Mouse (Mus musculus): ENCODE measurements at regions not wholly inside any gene's neighbourhood (a gene's known extent, or its start where the extent isn't known, plus 50 kb on each side); places are given as distances from the start of the nearest gene placed in this dataset.

- Histone ChIP-seq H3K4me3 (replicated peaks in 1 of 3; ENCODE audit: low read depth in 2 of 3, low read length in 2 of 3, poor library complexity in 1 of 3) (no peak overlapping the region), H3K4me2 (ENCODE audit: insufficient read depth, low read depth, poor library complexity, severe bottlenecking) (no peak overlapping the region), H3K27ac (ENCODE audit: insufficient read depth, low read depth) (no peak overlapping the region), H3K9ac (ENCODE audit: insufficient read depth, low read depth) (no peak overlapping the region), H3K9me3 (replicated peaks; ENCODE audit: low read length) (no peaks in the 10 kb centered on the region), H3K4me1 (ENCODE audit: control insufficient read depth in 1 of 2, insufficient read depth in 2 of 2) (peaks cover 0 to 11% of the 10 kb centered on the region in 2 experiments; a peak in 2 of 4 replicates), H3K79me2 (replicated peaks; ENCODE audit: control insufficient read depth, extremely low read depth, insufficient read depth, poor library complexity, severe bottlenecking) (no peaks in the 10 kb centered on the region), H3K36me3 (replicated peaks in 1 of 2; ENCODE audit: control insufficient read depth in 1 of 2, insufficient read depth in 1 of 2, low read length in 1 of 2) (no peaks in the 10 kb centered on the region), H3K27me3 (replicated peaks) (no peaks in the 10 kb centered on the region)
- TF ChIP-seq JUND (conservative IDR thresholded peaks at IDR 0.05; ENCODE audit: low read depth, low read length) = no peak
- no peak for TF ChIP-seq TBP (conservative IDR thresholded peaks at IDR 0.05; ENCODE audit: low read depth, low read length)
- TF ChIP-seq MAZ (IDR thresholded peaks at IDR 0.05; ENCODE audit: low read depth, low read length) = no peak
- TF ChIP-seq USF2 (conservative IDR thresholded peaks at IDR 0.05; ENCODE audit: low read depth, low read length) = no peak
- no peak for TF ChIP-seq IRF4 (IDR thresholded peaks at IDR 0.05; ENCODE audit: low read depth, low read length)
- no peak for TF ChIP-seq CHD1 (IDR thresholded peaks at IDR 0.05; ENCODE audit: low read depth, low read length)
- no peak for TF ChIP-seq SIN3A (IDR thresholded peaks at IDR 0.05; ENCODE audit: low read length)
- TF ChIP-seq RCOR1 (conservative IDR thresholded peaks at IDR 0.05; ENCODE audit: low read depth, low read length) = no peak
- TF ChIP-seq ZC3H11A (IDR thresholded peaks at IDR 0.05; ENCODE audit: low read depth, low read length) = no peak
- TF ChIP-seq SMC3 (IDR thresholded peaks at IDR 0.05; ENCODE audit: low read depth, low read length) = no peak
- no peak for TF ChIP-seq NELFE (IDR thresholded peaks at IDR 0.05; ENCODE audit: low read depth, low read length)
- TF ChIP-seq NRF1 (IDR thresholded peaks at IDR 0.05; ENCODE audit: low read depth, low read length) = no peak
- in situ Hi-C loops (cut with MboI; ENCODE audit: low pct_ligation_motif_present, low pct_unique_long_range_greater_than_20kb, low sequenced_read_pairs) (no loop called here), dilution Hi-C loops (cut with MboI; ENCODE audit: extremely low pct_ligation_motif_present, extremely low pct_unique_long_range_greater_than_20kb, low sequenced_read_pairs) (no loop called here)
- DNase-seq (ENCODE audit: extremely low read depth) = no peak
Observed at GRCm38 (mm10) chr13:28544003-28544818, 286.9 kb downstream of the Gm11361 start.

- dilution Hi-C loops (cut with MboI; ENCODE audit: extremely low pct_ligation_motif_present, extremely low pct_unique_long_range_greater_than_20kb, low sequenced_read_pairs) = no loop called here
- H3K27me3 ChIP-seq (replicated peaks) = no peaks in the 10 kb centered on the region
- TF ChIP-seq CHD1 (IDR thresholded peaks at IDR 0.05; ENCODE audit: low read depth, low read length) (no peak), NELFE (IDR thresholded peaks at IDR 0.05; ENCODE audit: low read depth, low read length) (no peak), MAFK (IDR thresholded peaks at IDR 0.05; ENCODE audit: insufficient replicate concordance, low read length) (no peak), HCFC1 (IDR thresholded peaks at IDR 0.05; ENCODE audit: low read depth, low read length) (no peak), MYC (IDR thresholded peaks at IDR 0.05; ENCODE audit: low read depth, low read length) (no peak), IRF4 (IDR thresholded peaks at IDR 0.05; ENCODE audit: low read depth, low read length) (no peak), NRF1 (IDR thresholded peaks at IDR 0.05; ENCODE audit: low read depth, low read length) (no peak), USF1 (IDR thresholded peaks at IDR 0.05; ENCODE audit: low read depth, low read length) (no peak), USF2 (conservative IDR thresholded peaks at IDR 0.05; ENCODE audit: low read depth, low read length) (no peak), ELF1 (IDR thresholded peaks at IDR 0.05; ENCODE audit: low read depth, low read length) (no peak)
Observed at GRCm38 (mm10) chr13:28541607-28542006, 284.3 kb downstream of the Gm11361 start.

More at GRCm38 (mm10) chr13:28541607-28542006, 284.3 kb downstream of the Gm11361 start:
- in situ Hi-C loops (cut with MboI; ENCODE audit: low pct_ligation_motif_present, low pct_unique_long_range_greater_than_20kb, low sequenced_read_pairs) = no loop called here
- no peaks in the 10 kb centered on the region for H3K9me3 ChIP-seq (replicated peaks; ENCODE audit: low read length)
- H3K9ac ChIP-seq (ENCODE audit: insufficient read depth, low read depth) = no peak overlapping the region
- peaks cover 0 to 11% of the 10 kb centered on the region in 2 experiments; a peak in 2 of 4 replicates for H3K4me1 ChIP-seq (ENCODE audit: control insufficient read depth in 1 of 2, insufficient read depth in 2 of 2)
- H3K79me2 ChIP-seq (replicated peaks; ENCODE audit: control insufficient read depth, extremely low read depth, insufficient read depth, poor library complexity, severe bottlenecking) = no peaks in the 10 kb centered on the region
- H3K4me2 ChIP-seq (ENCODE audit: insufficient read depth, low read depth, poor library complexity, severe bottlenecking) = no peak overlapping the region
- H3K36me3 ChIP-seq (replicated peaks in 1 of 2; ENCODE audit: control insufficient read depth in 1 of 2, insufficient read depth in 1 of 2, low read length in 1 of 2) = no peaks in the 10 kb centered on the region
- no peak overlapping the region for H3K27ac ChIP-seq (ENCODE audit: insufficient read depth, low read depth)
- H3K4me3 ChIP-seq (replicated peaks in 1 of 3; ENCODE audit: low read depth in 2 of 3, low read length in 2 of 3, poor library complexity in 1 of 3) = no peak overlapping the region
- DNase-seq (ENCODE audit: extremely low read depth) = no peak

Data from CH12.LX (cell line).